Mouse (Mus musculus): Measurements from ENCODE around the gene Ccdc157.

DNA sequence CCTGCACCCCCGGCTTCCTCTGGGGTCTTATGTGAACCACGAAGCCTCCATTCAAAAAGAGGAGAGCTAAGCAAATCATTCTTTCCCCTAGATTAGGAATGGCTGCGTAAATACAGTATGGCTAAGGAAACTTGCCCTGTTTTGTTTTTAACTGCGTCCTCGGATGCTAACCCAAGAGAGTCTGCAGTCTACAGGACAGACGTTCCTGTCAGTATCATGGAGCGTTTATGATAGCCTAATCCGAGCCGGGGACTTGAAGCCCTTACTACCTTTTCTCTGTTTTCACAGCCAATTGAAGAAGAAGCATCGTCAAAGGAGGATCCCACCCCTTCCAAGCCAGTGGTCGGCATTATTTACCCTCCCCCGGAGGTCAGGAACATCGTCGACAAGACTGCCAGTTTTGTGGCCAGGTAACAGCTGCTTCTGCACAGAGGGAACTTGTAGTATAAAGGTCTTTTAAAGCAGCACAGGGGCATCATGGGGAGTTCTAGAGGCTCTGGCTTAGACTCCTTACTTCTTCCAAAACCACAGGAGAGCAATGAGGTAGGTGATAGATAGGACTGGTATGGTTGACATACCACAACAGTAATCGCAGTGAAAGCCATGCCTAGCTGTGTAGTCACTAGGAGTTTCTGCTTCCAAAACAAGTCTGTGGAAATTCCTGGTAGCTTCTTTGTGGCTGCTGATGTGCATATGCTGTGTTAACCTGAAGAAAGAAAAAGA, 826 bp upstream of the Ccdc157 start:
- TF ChIP-seq CTCF (IDR thresholded peaks at IDR 0.05; ENCODE audit: low read depth) (no peak), EP300 (IDR thresholded peaks at IDR 0.05; ENCODE audit: low read depth) (no peak)

Data from liver, embryonic 14.5 days (tissue).